Mouse (Mus musculus): ENCODE results near the gene Hist2h3c1.

The Hist2h3c1 gene

DNA sequence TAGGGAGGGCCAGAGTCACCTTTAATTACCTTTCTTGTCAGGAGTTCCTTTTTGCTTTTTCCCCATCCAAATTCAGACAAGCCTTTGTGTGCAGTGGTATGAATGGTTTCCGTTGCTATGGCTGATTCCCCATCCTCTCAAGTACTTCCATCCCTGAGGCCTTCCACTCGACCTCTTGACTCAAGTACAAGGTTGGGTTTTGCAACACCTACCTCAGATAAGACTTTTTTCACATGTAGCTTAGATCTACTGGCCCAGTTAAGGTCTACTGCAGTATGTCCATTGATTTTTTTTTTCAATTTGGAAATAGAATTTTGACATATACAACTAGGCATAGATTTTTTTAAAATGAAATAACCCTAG, 14.7 kb upstream of the Hist2h3c1 start:
- no peak for DNase-seq (ENCODE audit: inconsistent age in 2 of 2, low spot score in 1 of 2)

DNA sequence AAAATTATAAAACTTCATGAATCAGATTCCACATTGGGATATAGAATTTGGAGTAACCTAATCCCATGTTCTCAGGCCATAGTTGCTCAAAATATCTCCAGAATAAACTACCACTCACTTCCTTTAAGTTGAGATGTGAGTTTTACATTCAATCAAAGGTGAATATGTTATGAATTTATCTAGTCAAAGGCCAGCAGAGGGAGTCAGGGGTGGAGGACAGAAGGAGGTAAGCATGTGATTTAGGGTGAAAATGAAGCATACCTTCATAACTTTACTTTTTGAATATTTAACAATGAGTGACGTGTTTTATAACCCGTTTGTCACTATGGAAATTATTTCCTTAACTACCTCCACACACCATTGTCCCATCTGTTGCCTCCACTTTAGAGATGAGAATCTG, 11.6 kb upstream of the Hist2h3c1 start:
- DNase-seq (ENCODE audit: inconsistent age in 2 of 2, low spot score in 1 of 2), result no peak

DNA sequence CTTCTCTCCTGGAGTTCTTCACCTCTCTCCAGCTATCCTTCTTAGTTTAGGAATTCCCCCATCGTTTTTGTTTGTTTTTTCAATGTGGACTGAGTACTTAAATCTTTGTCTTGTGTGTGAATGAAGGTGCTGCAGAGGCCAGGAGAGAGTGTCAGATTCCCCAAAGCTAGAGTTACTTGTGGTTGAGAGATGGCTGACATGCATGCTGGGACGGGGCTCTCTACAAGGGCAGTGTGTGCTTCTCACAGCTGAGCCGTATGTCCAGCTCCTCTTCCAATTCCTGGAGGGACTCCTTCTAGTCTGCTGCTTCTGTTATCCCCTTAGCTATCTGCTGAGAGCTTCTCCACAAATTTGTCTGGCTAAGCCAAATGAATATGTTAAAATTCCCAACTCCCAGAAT, 10.6 kb upstream of the Hist2h3c1 start:
- no peak for DNase-seq (ENCODE audit: inconsistent age in 2 of 2, low spot score in 1 of 2)

GRCm38 (mm10) chr3:96236834-96237334, 9.6 kb upstream of the Hist2h3c1 start:
- DNase-seq (ENCODE audit: inconsistent age in 2 of 2, low spot score in 1 of 2), result no peak

- no peak for DNase-seq (ENCODE audit: inconsistent age in 2 of 2, low spot score in 1 of 2)
These were observed 9.1 kb upstream of the Hist2h3c1 start for GRCm38 (mm10) chr3:96237335-96237903.

DNA sequence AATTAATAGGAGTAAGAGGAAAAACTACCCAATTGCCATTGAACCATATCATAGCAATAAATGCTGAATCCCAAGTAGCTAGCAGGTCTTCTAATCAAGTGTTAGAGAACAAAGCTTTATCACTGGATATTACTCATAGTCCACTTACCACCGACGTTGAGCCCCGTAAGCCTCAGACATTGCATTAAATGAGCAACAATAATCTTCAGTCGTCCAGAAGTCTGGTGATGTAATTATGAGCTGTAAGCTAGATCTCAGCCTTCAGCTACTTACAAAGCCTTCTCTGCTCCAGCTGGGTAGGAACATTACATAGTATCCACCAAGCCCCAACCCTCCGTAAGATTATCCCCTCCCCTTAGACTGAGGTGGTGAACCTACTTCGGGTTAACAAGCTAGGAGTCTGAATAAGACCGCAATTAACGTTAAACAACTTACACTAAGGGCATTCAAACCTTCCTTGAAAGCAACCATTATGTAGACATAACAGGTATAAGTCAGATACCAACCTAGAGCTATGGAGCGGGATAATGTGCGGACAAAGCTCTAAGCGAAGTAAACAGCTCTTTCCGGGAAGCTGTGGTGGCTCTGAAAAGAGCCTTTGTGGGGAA, 8.5 kb upstream of the Hist2h3c1 start:
- peak in 1 of 2 experiments; percentile 72 for DNase-seq (ENCODE audit: inconsistent age in 2 of 2, low spot score in 1 of 2)

DNA sequence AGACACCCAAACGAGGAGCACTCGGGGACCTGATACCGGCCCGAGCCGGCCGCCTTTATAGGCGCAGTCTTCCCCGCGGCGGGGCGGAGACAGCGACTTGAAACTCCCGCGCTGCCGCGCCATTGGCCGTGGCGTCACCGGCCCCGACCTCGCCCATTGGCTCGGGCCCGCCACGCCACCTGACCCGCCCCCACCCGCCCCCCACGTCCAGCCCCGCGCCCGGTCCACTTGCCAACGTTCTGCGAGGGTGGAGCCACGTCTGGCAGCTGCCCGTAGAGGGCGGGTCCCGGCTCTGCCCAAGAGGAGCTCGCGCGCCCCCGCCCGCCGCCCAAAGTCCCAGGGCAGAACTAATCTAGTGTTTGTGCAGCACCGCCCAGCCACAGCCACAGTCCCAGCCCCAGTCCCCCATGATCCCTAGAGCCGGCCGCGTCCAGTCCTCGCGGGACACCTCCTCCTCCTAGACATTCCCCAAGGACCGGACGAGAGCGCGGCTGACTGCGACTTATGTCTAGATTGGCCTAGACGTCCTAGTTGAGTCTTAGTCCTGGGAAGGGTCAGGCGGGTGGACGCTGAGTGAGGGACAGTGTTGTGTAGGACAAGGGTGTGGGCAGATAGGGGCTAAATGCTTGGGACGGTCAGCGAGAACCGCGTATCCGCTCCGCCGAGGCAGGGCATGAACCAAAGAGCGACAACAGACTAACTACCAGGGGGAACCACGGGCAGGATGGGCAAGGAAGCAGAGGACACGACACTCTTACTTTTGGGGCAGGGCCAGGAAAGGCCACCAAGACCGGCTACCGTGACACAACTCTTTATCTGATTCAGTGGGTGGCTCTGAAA, 7.3 kb upstream of the Hist2h3c1 start, which contains the start of gene Hist2h3c2:
Gene Hist2h3c2, minus strand, starts transcription at position 174 of the 840 bp plus-strand sequence.
- DNase-seq (ENCODE audit: inconsistent age in 2 of 2, low spot score in 1 of 2), result peak; percentile 63 to 83

DNA sequence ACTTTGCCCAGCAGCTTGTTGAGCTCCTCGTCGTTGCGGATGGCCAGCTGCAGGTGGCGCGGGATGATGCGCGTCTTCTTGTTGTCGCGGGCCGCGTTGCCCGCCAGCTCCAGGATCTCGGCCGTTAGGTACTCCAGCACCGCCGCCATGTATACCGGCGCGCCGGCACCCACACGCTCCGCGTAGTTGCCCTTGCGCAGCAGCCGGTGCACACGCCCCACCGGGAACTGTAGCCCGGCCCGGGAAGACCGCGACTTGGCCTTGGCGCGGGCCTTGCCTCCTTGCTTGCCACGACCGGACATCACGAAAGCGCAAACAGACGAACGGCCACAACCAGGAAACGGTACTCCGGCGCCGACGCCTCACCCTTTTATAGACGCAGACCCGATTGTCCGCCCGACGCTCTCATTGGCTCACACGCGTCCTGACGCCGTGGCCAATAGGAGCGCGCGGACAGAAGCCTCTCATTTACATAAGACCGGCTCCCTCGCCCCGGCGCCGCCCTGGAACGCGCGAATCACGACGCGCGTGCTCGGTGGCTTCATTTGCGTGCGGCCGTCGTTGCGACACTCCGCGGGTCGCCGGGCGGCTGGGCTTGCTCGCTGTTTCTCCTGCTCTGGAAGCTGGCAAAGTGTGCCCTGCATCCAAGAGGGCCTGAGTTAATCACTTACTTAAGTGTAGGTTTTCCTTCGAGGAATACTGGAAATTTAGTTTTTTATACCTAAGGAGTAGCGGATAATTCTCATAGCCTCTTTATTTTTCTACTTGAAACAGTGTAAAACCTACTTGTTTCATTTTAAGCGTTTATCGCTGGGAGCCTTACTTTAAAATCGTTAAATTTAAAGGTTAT, 6.3 kb upstream of the Hist2h3c1 start, which contains the start of gene Hist2h2aa2:
Gene Hist2h2aa2, minus strand, starts transcription at position 328 of the 850 bp plus-strand sequence.
- DNase-seq (ENCODE audit: inconsistent age in 2 of 2, low spot score in 1 of 2), result peak; percentile 98 to 100

GRCm38 (mm10) chr3:96240799-96241197, 5.7 kb upstream of the Hist2h3c1 start:
- no peak for DNase-seq (ENCODE audit: inconsistent age in 2 of 2, low spot score in 1 of 2)

GRCm38 (mm10) chr3:96243921-96244572, 2.4 kb upstream of the Hist2h3c1 start:
- DNase-seq (ENCODE audit: inconsistent age in 2 of 2, low spot score in 1 of 2), result peak in 1 of 2 experiments; percentile 72

DNA sequence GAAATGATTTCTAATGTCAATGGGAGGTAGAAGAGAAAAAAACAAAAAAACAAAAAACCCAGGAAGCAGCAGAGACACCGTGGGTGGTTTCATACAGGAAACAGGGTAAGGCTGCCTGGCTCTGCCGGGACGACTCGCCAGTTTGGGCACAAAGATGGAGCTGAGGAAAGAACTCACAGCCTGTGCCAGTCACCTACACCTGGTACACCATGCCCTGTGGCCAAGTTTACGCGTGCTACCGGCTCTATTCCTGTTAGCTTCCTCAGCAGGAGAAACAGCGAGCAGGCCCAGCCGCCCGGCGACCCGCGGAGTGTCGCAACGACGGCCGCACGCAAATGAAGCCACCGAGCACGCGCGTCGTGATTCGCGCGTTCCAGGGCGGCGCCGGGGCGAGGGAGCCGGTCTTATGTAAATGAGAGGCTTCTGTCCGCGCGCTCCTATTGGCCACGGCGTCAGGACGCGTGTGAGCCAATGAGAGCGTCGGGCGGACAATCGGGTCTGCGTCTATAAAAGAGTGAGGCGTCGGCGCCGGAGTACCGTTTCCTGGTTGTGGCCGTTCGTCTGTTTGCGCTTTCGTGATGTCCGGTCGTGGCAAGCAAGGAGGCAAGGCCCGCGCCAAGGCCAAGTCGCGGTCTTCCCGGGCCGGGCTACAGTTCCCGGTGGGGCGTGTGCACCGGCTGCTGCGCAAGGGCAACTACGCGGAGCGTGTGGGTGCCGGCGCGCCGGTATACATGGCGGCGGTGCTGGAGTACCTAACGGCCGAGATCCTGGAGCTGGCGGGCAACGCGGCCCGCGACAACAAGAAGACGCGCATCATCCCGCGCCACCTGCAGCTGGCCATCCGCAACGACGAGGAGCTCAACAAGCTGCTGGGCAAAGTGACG, 1.2 kb upstream of the Hist2h3c1 start, which contains the start of gene Hist2h2aa1:
Gene Hist2h2aa1, plus strand, starts transcription at position 495 of the 884 bp plus-strand sequence.
- peak; percentile 92 to 97 for DNase-seq (ENCODE audit: inconsistent age in 2 of 2, low spot score in 1 of 2)

DNA sequence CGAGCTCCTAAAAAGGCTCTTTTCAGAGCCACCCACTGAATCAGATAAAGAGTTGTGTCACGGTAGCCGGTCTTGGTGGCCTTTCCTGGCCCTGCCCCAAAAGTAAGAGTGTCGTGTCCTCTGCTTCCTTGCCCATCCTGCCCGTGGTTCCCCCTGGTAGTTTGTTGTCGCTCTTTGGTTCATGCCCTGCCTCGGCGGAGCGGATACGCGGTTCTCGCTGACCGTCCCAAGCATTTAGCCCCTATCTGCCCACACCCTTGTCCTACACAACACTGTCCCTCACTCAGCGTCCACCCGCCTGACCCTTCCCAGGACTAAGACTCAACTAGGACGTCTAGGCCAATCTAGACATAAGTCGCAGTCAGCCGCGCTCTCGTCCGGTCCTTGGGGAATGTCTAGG, 467 bp upstream of the Hist2h3c1 start:
- DNase-seq (ENCODE audit: inconsistent age in 2 of 2, low spot score in 1 of 2), result peak in 1 of 2 experiments; percentile 39

DNA sequence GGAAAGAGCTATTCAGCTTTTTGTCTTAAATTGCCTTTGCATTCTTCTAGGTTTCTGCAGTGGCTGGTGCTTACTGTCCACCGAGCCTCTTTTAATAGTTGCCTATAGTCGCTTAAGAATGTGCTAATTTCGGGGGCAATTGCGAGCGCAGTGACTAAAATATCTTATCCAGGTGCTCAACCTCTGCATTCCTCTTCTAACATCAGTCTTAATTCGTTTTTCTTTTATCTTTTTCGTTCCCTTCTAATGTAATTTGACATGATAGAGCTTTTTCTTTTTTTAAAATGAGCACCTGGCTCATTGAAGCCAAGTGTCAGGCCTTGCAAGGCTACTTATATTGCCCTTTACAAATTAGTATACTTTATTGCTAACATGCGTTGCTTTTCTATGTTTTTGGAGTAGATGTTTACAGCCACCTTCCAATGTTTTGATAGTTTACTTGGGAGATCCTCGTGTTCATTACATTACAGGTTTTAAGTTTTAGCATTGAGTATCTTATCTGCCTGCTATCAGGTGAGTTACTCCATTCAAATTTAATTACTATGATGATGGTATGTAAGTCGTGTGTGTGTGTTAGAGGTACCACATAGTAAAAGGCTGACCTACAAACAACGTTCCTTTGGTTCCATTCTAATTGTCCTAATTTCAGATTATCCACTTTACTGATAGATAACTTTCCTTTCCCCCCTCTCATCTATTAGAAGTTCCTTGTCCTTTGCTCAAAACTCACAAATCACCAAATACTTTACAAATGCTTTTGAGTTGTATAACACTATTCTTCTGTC, 1.1 kb downstream of the Hist2h3c1 start:
- DNase-seq (ENCODE audit: inconsistent age in 2 of 2, low spot score in 1 of 2), result peak in 1 of 2 experiments; percentile 45

DNA sequence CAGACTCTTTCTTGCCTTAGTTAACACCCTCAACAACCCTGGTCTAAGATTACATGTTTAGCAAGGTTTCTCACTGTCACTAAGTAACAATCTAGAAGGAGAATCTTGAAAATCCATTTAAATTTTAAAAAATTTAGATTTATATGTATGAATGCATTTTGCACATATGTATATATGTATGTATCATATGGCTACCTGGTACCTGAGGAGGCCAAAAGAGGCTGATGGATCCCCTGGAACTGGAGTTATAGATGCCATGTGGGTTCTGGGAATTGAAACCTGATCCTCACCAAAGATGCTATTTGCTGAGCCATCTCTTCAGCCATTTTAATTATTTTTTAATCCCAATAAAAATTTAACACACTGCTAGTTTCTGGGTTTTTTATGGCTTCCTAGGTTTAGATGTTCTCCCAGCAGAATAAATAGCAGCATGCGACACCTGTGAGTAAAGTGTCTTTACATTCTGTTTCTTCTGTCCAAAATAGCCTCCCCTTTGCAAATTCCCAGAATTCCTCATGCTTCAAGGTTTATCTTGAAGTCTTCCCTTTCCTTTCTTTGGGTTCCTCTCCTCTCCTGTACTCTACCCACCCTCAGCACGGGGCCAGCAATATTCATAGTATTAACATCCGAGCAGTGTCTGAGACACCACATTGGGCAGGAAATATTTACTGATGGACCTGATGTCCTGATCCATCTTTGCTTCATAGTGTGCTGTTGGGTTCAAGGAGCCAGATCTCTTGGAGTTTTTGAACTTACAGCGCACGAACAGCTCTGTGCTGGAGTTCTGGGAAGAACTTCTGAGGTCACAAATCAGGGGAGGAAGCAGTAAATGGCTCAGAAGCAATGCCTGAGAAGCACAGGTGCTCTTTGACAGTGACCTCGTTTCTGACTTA, 1.9 kb downstream of the Hist2h3c1 start:
- no peak for DNase-seq (ENCODE audit: inconsistent age in 2 of 2, low spot score in 1 of 2)

DNA sequence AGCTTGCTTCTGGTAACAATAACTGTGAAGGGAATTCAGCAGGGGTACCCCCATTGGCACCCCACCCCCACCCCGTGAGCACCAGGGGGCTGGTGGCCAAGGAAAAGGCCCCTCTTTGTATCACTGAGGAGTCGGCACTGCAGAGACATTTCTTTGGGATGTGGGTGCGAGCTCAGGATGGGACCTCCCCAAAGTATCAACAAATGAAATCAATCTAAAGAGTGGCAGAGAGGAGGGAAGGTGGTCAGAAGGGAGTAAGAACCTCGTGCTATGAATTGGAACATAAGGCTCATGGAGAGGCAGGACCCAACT, 2.5 kb downstream of the Hist2h3c1 start:
- no peak for DNase-seq (ENCODE audit: inconsistent age in 2 of 2, low spot score in 1 of 2)

GRCm38 (mm10) chr3:96250890-96251289, 4.4 kb downstream of the Hist2h3c1 start:
- no peak for DNase-seq (ENCODE audit: inconsistent age in 2 of 2, low spot score in 1 of 2)

- no peak for DNase-seq (ENCODE audit: inconsistent age in 2 of 2, low spot score in 1 of 2)
These were observed 5.3 kb downstream of the Hist2h3c1 start for GRCm38 (mm10) chr3:96251787-96252186.

Data from adrenal gland, adult (tissue).